Mouse (Mus musculus): ENCODE results near the gene E330009J07Rik.

The E330009J07Rik gene

GRCm38 (mm10) chr6:40428696-40429095, 7.2 kb downstream of the E330009J07Rik start:
- no peak for DNase-seq

GRCm38 (mm10) chr6:40427441-40427840, 8.5 kb downstream of the E330009J07Rik start:
- DNase-seq: peak in 1 of 2 experiments; percentile 39

GRCm38 (mm10) chr6:40423774-40424173, 12.2 kb downstream of the E330009J07Rik start:
- DNase-seq: peak; percentile 57 to 66

DNA sequence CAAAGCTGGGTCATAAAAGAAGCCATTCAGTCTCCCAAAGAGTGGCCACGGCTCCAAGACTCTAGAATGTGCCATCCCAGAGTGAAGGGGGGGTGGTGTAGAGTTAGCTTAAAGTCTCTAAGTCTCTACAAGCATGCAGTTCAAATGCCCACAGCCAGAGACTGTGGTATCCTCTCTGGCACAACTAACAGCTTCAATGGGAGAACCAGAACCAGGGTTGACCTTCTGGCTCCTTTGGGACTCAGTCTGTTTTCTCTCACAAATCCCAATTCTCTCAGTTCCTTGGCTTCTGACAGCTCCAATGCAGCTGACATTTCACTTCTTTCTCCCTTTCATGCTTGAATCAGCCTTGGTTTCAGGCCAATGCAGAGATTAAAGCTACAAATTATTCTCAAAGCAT, 12.9 kb downstream of the E330009J07Rik start:
- peak in 1 of 2 experiments; percentile 31 for DNase-seq

GRCm38 (mm10) chr6:40421099-40421498, 14.8 kb downstream of the E330009J07Rik start:
- no peak for DNase-seq

GRCm38 (mm10) chr6:40418386-40418785, 17.5 kb downstream of the E330009J07Rik start:
- no peak for DNase-seq

DNA sequence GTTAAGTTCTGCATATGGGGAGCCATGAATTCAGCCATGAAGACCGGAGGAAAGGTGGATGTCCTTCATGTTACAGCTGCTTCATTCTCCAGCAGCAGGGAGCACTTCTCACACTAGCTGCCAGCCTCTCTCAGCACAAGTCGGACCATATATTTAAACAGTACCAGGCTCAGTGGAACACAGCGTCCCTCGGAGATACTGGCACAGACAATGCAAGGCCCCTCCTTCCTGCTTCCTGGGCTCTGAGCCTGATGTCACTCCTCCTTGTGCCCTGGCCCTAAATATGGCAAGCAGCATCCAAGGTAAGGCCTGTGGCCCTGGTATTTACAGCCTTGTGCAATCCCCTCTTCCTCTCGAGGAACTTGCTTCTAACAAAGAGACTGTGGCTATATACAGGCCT, 20.1 kb downstream of the E330009J07Rik start:
- DNase-seq: peak in 1 of 2 experiments; percentile 25

DNA sequence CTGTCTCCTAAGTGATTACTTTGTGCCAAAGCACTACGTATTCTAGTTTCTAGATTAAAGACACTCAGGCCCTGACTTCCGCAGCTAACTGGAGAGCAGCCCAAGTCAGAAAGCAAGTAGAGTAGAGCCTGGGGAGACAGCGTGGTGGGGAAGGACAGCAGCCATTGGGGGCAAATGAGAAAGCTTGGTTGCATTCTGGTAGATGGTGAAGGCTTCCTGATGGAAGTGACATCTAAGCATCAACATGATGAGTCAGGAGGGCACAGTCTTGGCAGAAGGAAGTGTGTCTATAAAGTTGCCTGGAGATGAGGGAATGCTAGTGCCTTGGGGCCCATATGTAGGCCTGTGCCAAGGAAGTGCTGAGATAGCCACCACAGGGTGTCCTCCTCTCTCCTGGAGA, 22.4 kb downstream of the E330009J07Rik start:
- DNase-seq: no peak

DNA sequence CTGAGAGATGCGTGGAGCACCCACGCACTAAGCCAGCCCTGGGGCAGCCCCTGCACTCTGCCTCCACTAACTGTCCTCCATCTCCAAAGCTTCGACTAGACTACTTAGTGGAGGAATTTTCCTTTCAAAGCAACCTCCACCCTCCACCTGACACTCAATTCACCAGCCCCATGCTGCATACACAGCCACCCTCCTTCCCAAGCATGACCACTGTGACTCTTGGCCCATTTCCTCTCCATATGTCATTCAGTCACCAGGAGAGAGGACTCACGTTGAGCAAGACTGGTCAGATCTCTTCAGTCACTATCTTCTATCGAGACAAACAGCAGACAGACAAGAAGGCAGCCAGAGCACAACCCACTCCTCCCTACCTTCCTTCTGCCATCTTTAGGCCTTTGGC, 22.9 kb downstream of the E330009J07Rik start:
- peak; percentile 55 to 72 for DNase-seq

DNA sequence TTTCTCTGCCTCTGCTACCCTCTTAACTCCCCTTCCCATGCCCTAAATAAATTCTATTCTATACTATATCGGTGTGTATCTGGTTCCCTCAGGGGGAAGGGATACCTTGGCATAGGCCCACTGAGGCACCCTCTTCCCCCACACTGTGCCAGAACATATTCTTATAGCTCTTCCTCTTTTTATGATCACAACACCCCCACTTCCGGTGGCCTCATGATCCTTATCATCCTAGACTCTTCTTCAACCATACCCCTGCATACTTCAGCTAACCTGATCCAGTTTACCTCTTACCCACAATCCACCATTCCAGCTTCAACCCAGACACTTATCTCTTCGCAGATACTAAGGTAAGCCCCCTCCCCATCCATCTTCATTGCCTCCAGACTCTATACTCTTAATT, 24.9 kb downstream of the E330009J07Rik start:
- no peak for DNase-seq

DNA sequence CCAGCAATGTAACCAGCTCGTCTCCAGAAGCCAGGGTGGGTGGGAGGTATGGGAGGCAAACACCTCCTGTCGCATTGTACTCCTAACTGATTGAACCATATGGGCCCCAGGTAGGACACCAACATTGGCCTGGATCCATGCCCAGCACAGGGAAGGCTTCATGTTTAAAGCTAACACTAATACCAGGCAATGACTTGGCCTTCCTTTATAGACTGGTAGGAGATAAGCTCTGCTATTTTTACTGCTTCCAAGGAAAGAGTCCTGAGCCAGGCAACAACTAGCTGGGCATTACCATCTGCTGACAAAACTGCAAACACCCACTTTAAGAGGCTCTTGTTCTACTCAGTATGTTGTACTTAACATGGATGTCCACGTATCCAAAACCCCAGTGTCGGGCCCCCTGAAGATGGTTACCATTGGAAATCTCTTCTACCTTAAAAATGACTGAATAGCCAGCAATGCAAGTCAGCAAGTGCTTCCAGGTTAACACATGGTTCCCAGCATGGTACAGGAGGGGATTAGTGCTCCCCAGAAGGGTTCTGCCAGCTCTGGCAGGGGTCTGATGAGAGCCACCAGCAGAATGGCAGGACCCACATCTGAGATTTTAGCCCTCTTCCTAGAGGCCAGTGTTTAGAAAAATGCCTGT, 32.2 kb downstream of the E330009J07Rik start:
- DNase-seq: peak; percentile 90 to 95

- no peak for DNase-seq
Measured at GRCm38 (mm10) chr6:40402031-40402430, 33.9 kb downstream of the E330009J07Rik start.

- DNase-seq: peak; percentile 80 to 89
Measured at GRCm38 (mm10) chr6:40393213-40393612, 42.7 kb downstream of the E330009J07Rik start.

DNA sequence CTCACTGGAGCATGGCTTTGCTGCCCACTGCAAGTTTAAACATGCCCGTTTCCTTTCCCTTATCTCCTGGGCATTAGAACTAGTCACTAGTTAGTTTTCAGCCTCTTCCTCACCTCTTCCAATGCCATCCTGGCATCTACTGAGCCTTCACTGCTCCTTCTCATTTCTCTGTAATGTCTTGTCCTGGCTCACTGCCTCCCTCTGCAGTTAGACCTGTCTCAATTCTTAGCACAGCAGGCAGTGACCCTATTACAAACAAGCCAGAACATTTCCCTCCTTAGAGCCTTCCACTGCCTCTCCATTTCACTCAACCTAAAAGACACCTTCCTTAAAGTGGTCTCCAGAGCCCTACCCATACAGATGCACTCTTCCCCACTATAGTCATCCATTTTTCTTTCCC, 45.0 kb downstream of the E330009J07Rik start:
- DNase-seq: peak in 1 of 2 experiments; percentile 37

DNA sequence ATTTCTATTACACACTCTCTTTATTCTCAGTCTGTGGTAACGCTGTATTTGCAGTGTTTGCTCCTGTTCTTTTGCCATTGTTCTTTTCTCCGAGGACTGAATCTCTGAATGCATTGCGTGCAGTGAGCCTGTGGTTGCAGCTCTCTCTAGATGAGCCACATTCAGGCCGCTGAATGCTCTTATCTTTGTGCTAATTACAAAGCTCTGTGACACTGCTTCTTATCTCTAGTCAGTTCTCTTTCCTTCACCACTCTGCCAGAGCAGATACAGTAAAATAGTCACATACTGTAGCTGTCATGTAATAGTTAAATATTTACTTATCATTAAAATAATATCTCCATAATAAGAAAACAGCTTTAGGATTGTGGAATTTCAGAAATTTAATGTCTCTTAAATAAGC, 47.3 kb downstream of the E330009J07Rik start:
- no peak for DNase-seq

GRCm38 (mm10) chr6:40385682-40386081, 50.3 kb downstream of the E330009J07Rik start:
- no peak for DNase-seq

GRCm38 (mm10) chr6:40381908-40382307, 54.0 kb downstream of the E330009J07Rik start:
- DNase-seq: no peak

DNA sequence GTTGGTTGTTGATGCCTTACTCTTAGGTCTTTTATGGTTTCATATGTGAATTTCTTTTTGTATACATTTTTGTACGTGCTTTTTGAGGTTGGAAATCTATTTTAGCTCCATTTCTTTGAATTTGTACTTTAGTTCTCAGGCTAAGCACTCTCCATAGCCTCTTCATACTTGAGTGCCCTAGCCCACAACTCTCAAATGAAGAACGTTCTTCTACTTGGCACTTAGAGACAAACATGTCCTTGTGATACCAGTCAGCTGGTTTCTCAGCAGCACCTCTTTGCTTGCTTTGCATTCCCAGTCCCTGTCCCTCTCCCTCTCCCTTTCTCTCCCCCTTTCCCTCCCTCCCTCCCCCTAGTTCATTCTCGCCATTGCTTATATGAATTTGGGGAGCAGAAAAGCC, 55.8 kb downstream of the E330009J07Rik start:
- DNase-seq: no peak

GRCm38 (mm10) chr6:40371031-40371430, 64.9 kb downstream of the E330009J07Rik start:
- no peak for DNase-seq

- DNase-seq: no peak
Measured at GRCm38 (mm10) chr6:40353360-40353759, 82.6 kb downstream of the E330009J07Rik start.
